Mouse (Mus musculus): Measurements from ENCODE around the gene Hic2.
A peak's percentile ranks its signal among the peaks of the same experiment; 100 is the strongest.

Gene Hic2

GRCm38 (mm10) chr16:17234499-17234895, 1.1 kb downstream of the Hic2 start:
- peak; percentile 85 for DNase-seq (ENCODE audit: low spot score)

DNA sequence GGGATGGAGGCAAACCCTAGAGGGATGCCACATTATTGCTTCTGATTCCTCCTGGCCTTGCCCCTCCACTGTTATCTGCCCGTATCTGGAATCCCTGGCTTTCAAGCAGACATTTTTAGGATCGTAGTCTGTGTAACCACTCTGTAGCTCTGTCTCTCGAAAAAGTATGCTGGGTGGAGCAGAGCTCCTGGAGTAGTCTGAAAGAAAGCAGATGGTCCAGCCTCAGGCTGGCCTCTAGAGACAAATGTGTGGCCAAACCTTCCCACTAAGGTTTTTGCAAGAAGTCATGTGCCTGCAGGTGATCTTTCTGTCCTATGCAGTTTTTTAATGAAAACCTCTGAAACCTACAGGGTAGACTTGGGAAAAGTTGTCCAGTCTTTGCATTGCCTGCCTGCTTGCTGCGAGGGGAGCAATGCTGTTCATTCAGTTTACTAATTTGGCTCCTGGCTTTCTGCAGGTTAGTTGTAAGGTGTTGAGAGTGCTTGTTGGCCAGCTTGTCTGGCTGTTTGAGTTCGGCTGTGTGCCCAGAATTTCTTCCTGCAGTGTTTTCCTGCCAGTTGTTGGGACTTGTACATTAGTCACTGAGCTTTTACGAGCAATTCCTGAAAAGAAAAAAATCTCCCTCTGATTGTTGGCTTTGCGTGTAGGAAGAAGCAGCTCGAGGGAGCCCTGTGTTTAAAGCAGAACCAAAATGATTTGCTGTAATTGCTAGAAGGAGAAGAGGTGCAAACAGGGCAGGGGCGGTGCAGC, 1.7 kb downstream of the Hic2 start:
- no peak for DNase-seq (ENCODE audit: low spot score)

GRCm38 (mm10) chr16:17237634-17238033, 4.3 kb downstream of the Hic2 start:
- no peak for DNase-seq (ENCODE audit: low spot score)

GRCm38 (mm10) chr16:17239409-17239808, 6.0 kb downstream of the Hic2 start:
- DNase-seq (ENCODE audit: low spot score): no peak

- peak; percentile 84 for DNase-seq (ENCODE audit: low spot score)
These were observed 10.4 kb downstream of the Hic2 start for GRCm38 (mm10) chr16:17243731-17244130.

- no peak for DNase-seq (ENCODE audit: low spot score)
These were observed 11.6 kb downstream of the Hic2 start for GRCm38 (mm10) chr16:17244996-17245395.

DNA sequence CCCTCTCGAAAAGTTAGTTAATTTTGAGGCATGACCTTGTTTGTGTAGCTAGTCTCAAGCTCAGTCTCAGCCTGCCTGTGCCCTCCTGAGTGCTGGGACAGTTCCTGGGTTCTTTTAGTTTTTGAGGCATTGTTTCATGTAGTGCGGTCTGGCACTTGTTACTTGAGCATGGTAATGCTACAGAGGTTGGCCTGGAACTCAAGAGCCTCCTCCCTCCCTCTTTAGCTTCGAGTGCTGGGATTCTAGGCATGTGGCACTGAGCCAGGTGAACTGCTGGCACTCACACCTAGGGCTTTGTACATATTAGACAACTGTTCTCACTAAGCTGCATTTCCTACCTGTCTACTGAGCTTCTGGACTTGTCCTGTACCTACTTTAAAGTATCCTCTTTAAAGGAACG, 14.4 kb downstream of the Hic2 start:
- no peak for DNase-seq (ENCODE audit: low spot score)

DNA sequence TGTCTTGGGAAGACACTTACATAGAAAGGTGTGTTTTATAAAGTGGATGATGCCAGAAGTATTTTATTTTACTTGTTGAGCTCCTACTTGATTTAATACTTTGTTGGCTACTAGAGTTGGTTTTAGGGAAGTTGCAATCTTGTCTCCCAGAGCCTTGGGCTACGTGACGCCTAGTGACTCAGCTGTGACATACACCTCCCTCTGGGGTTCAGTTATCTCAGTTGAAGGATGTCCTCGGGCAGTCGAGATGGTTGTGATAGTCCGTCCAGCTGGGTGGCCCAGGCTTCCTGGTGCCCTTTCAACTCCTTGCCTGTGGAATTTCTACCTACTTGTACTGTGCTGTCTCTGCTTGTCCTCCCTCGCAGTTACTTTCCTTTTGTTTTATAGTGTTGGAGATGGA, 15.8 kb downstream of the Hic2 start:
- no peak for DNase-seq (ENCODE audit: low spot score)

DNA sequence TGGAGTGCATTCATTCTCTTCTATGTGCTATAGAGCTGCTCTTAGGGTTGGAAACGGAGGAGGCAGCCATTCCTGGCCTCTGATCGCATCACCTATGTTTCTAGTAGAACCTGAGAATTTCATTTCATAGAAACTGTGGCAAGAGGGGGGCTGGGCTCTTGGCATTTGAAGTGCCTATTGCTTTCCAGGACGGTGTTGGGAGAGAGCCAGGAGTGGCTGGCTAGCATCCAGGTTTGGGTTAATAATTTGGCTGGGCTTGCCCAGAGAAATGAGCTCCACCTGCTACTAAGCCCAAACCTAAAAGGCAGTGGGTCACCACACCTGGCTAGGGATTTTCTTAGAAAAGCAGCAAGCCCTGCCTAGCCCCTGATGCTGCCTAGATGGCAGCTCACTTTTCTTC, 18.2 kb downstream of the Hic2 start:
- no peak for DNase-seq (ENCODE audit: low spot score)

DNA sequence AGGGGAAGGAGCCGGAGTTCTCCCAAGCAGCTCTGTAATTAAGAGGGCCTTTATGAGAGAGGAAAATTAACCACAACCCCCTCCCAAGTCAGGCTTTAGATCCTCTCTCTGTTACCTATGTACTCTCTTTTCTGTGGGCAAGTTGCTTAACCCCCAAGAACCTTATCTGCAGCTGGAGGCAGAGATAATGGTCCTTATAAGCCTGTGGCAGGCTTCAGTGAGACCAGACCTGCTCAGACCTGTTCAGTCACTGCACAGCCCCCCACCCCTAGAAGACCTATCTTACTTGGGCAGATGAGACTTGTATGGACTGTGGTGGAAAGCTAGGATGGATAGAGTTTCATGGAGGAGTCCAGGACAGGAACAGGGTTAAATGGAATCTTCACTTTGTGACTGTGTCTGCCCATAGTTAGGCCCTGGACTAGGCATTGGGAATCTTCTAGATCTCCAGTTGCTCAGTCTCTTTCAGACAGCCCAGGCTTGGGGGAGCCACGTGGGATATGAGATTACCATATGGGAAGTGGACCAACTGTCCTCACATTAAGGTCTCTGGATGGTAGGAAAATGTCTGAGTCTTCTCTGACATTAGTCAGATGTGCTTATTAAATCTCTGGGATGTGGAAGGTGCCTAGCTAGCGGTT, 18.8 kb downstream of the Hic2 start:
- peak; percentile 63 for DNase-seq (ENCODE audit: low spot score)

- no peak for DNase-seq (ENCODE audit: low spot score)
These were observed 19.5 kb downstream of the Hic2 start for GRCm38 (mm10) chr16:17252841-17253240.

DNA sequence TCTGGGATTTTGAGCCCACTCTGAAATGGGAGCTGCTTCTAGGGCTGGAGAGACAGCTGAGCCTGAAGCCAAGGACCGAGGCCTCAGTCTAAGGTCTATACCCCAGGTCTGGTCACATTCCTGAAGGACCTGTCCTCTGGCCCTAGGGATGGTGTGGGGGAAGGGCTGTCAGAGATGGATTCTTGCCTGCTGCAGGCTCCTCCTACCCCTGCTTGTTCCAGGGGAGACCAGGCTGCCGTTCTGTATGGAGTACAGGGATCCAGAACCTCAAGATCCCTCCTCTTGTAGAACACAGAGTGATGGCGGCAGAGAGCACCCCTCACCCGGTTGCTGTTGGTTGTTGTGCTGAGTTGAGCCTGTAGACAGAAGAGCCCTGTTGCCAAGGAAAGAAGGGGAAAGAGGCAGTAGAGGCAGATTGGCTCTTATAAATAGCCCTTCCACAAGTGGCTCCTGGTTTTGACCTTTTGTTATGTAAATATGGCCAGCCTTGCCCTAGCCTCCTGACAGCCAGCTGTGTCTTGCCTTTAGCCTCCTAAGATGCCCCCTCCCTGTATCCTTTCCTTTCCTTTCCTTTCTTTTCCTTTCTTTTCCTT, 20.7 kb downstream of the Hic2 start:
- DNase-seq (ENCODE audit: low spot score): peak; percentile 75

- no peak for DNase-seq (ENCODE audit: low spot score)
These were observed 21.9 kb downstream of the Hic2 start for GRCm38 (mm10) chr16:17255270-17255669.

GRCm38 (mm10) chr16:17257359-17257821, 24.0 kb downstream of the Hic2 start:
- DNase-seq (ENCODE audit: low spot score): no peak

DNA sequence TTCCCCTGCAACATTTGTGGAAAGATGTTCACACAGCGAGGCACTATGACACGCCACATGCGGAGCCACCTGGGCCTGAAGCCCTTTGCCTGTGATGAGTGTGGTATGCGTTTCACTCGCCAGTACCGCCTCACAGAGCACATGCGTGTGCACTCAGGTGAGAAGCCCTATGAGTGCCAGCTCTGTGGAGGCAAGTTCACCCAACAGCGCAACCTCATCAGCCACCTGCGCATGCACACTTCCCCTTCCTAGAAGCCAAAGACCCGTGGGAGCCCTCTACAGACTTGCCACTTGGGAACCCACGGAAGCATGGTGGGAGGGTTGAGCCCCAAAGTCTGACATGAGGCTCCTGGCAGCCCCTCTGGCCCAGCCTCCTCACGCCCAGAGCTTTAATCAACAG, 25.5 kb downstream of the Hic2 start:
- no peak for DNase-seq (ENCODE audit: low spot score)

DNA sequence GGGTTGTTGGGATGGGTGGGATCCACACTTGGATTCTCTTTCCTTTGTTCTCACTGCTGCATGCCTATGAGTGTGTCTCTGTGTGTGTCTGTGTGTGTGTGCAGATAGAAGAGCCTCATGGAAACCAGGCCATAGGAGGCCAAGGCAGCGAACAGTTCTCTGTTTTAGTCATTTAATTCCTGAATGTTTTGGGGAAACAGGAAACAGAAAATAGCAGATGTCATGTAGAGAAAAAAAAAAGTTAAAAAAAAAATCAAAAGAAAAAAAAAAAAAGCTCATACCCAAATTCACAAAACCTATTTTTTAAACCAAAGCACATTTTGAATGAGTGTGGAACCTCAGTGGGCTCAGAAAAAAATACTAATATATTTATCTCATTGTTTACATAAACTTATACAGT, 28.0 kb downstream of the Hic2 start:
- DNase-seq (ENCODE audit: low spot score): no peak

- no peak for DNase-seq (ENCODE audit: low spot score)
These were observed 32.7 kb downstream of the Hic2 start for GRCm38 (mm10) chr16:17266113-17266512.

DNA sequence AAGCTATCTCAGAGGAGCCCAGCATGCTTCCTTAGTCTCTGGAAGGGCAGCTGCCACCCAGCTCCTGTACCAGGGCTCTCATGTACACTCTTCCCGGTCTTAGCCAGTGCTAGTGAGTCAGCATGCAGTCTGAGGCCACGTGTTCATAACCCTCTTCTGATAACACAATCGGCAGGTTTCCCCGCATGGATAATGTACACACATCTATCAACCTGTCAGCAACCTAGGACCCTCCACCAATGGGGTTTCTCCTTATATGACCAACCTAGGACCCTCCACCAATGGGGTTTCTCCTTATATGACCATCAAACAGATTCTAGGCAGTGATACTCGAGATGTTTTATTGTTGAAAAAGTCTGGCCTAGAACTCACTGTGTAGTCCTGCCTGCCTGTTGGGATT, 34.6 kb downstream of the Hic2 start:
- no peak for DNase-seq (ENCODE audit: low spot score)

DNA sequence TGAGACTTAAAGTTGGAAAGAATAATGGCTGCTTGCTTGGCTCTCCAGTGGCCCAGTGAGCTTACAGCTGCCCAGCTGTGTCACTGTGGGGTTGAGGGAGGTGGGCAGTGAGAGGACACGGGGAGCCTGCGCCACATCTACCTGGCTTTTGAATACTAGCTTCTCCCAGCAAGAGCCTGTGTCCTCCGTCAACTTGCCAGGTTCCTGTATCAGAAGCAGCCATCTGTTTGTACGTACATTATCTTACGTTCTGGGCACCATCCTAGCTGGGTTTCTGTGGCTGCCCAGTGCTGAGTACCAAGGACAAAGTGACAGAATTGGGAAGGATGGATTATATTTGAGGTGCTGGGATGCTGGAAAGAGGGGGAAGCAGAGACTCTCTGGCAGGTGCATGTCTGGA, 36.5 kb downstream of the Hic2 start:
- no peak for DNase-seq (ENCODE audit: low spot score)

- DNase-seq (ENCODE audit: low spot score): no peak
These were observed 37.8 kb downstream of the Hic2 start for GRCm38 (mm10) chr16:17271124-17271523.

- no peak for DNase-seq (ENCODE audit: low spot score)
These were observed 38.5 kb downstream of the Hic2 start for GRCm38 (mm10) chr16:17271856-17272255.

DNA sequence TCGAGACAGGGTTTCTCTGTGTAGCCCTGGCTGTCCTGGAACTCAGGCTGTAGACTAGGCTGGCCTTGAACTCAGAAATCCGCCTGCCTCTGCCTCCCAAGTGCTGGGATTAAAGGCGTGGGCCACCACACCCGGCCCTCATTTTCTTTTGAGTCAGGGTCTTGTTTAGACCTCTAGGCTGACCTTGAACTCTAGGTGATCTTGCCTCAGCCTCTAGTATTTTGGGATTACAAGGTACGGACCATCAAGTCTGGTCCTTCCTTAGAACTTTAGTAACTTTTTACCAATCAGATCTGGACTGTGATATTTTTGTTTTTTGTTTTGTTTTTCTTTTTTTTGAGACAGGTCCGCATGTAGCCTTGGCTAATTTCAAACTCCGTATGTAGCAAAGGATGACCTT, 42.3 kb downstream of the Hic2 start, which contains the start of gene Tmem191c:
Tmem191c (plus strand) TSS at position 357 of the 400 bp plus-strand sequence.
- no peak for DNase-seq (ENCODE audit: low spot score)

Data from yolk sac, embryonic 10.5 days (tissue).